Mouse (Mus musculus) kidney, adult 11 months (tissue): ENCODE results near the gene Kif2a.

ENCODE experiments used
- DNase-seq: peaks from one replicate; pipeline ENCODE4 v3.0.0; 2022

The Kif2a gene

GRCm38 (mm10) chr13:107021461-107022265 lies at the start of gene Kif2a:
Gene Kif2a (minus strand): TSS chr13:107022126.
- DNase-seq = peak; percentile 35

DNA sequence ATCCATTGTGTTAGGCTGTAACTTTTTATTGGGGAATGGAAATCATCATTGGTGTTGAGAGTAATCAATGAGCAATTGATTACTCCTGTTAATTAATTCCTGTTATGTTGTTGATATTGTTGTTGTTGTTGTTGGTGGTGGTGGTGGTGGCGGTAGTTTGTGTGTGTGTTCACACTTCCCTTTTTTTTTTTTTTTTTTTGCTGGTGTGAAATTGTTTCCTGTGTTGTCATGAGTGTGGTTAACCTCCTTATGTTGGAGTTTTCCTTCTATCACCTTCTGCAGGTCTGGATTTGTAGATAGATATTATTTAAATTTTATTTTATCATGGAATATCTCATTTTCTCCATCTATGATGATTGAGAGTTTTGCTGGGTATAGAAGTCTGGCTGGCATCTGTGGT lies 47.1 kb upstream of the Kif2a start:
- DNase-seq = no peak

GRCm38 (mm10) chr13:107065098-107065855 lies 43.4 kb upstream of the Kif2a start:
- DNase-seq = no peak

- DNase-seq = no peak
Observed at GRCm38 (mm10) chr13:107064263-107064662, 42.3 kb upstream of the Kif2a start.

DNA sequence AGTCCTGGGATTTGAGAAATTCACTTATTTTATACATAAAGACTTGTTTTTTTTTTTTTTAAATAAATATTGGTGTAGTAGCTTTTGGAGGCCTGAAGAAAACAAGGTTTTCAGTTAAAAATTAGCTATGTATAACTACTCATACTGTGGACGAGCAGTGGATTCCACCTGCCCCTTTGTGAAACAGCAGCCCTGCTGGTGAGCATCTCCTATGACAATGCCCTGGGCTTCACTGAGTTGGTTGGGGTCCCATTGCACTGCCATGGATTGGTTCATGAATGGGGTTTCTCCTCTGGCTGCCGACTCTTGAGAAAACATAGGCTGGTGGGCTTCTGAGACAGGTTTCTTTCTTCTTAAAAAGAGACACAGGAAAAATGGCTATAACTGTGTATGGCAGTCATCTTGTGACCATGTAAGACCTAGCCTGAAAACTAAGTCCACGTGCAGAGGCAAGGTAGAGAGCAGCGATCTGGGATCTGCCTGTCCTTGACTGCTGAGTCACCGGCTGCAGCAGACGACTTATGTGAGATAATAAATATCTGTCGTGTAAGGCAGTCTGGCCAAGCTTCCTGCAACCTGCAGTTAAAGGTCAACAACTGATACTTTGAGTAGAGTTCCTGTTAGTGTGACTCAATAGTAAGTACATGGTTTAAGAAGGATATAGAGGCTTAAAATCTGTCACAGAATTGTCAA lies 41.3 kb upstream of the Kif2a start:
- DNase-seq = no peak

- no peak for DNase-seq
Observed at GRCm38 (mm10) chr13:107060098-107060497, 38.2 kb upstream of the Kif2a start.

- DNase-seq = no peak
Observed at GRCm38 (mm10) chr13:107059460-107059859, 37.5 kb upstream of the Kif2a start.

DNA sequence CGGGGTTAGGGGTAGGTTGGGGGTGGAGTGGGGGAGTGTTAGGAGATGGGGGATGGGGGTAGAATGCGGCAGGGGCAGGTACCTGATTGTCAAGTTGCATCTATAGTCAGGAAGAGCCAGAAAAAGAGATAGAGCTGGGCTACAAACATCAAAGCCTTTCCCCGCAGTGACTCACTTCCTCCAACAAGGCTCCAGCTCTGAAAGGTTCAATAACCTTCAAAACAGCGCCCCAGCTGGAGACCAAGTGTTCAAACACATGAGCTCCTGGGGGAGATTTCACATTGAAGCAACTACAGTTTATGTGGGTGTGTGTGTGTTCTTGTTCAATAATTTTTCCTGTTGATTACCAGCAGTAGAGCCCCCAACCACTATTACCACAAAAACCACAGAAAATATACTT lies 34.4 kb upstream of the Kif2a start:
- DNase-seq = no peak

GRCm38 (mm10) chr13:107054496-107054895 lies 32.6 kb upstream of the Kif2a start:
- DNase-seq = no peak

GRCm38 (mm10) chr13:107051342-107051741 lies 29.4 kb upstream of the Kif2a start:
- no peak for DNase-seq

DNA sequence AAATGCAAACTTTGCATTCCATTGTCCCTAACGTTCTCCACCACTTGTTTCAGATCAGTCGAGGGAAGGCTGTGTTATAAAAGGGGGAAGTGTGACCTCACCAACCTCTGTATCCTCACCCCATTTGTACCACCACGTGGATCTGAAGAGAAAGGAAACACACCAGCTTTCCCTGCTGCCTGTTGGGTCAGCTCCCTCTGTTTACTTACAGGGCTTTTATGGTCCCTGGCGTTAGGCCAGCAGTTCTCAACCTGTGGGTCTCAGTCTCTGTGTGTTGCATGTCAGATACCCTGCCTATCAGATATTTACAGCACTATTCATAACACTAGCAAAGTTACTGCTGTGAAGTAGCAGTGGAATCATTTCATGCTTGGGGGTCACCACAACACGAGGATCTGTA lies 22.3 kb upstream of the Kif2a start:
- DNase-seq = no peak

GRCm38 (mm10) chr13:107042551-107042950 lies 20.6 kb upstream of the Kif2a start:
- DNase-seq = peak; percentile 2

DNA sequence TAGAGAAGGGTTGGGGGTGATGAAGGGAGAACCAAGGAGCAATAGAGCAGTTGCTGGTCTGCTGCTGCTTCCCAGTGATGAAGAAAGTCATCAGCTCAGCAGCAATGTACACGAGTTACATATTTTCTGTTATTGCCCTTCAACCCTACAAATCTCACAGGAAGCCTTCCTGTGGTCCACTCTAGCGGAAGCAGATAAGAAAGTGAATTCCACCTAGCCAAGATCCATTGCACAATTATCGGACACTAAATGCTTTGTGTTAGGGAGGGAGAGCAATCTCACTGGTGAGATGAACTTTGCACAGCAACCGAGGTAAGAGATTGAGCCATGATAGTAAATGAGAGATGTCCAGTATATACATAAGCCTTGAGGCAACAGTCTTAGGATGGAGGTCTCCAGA lies 17.6 kb upstream of the Kif2a start:
- DNase-seq = no peak

GRCm38 (mm10) chr13:107038346-107038745 lies 16.4 kb upstream of the Kif2a start:
- DNase-seq = no peak

GRCm38 (mm10) chr13:107035511-107036113 lies 13.7 kb upstream of the Kif2a start:
- no peak for DNase-seq

GRCm38 (mm10) chr13:107035078-107035477 lies 13.2 kb upstream of the Kif2a start:
- DNase-seq = no peak

GRCm38 (mm10) chr13:107034028-107034920 lies 12.3 kb upstream of the Kif2a start:
- DNase-seq = no peak

DNA sequence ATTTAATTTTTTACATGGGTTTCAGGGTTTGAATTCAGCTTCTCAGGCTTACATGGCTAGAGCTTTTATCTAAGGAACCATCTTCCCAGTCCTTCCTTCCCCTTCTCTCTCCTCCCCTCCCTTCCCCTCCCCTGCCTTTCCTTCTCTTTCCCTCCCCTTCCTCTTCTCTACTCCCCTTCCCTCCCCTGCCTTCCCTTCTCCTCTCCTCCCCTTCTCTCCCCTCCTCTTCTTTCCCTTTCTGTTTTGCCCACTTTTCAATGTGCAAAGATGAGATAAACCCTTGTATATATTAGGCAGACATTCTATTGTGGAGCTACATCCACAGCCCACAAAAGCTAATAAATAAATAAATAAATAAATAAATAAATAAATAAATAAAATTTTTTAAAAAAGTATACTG lies 9.3 kb upstream of the Kif2a start:
- no peak for DNase-seq

DNA sequence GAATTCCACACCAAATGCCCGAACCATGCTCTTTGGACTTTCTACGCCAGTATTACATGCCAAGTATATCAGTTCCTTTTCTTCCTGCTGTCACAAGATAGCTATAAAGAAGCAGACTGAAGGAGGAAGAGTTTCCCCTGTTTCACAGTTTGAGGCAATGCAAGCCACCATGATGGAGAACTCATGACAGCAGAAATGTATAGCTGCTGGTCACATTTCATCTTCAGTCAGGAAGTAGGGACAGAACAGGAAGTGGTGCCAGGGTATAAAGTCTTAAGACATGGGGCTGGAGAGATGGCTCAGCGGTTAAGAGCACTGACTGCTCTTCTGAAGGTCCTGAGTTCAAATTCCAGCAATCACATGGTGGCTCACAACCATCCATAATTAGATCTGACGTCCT lies 5.3 kb upstream of the Kif2a start:
- DNase-seq = no peak

- DNase-seq = no peak
Observed at GRCm38 (mm10) chr13:107025663-107026062, 3.7 kb upstream of the Kif2a start.

DNA sequence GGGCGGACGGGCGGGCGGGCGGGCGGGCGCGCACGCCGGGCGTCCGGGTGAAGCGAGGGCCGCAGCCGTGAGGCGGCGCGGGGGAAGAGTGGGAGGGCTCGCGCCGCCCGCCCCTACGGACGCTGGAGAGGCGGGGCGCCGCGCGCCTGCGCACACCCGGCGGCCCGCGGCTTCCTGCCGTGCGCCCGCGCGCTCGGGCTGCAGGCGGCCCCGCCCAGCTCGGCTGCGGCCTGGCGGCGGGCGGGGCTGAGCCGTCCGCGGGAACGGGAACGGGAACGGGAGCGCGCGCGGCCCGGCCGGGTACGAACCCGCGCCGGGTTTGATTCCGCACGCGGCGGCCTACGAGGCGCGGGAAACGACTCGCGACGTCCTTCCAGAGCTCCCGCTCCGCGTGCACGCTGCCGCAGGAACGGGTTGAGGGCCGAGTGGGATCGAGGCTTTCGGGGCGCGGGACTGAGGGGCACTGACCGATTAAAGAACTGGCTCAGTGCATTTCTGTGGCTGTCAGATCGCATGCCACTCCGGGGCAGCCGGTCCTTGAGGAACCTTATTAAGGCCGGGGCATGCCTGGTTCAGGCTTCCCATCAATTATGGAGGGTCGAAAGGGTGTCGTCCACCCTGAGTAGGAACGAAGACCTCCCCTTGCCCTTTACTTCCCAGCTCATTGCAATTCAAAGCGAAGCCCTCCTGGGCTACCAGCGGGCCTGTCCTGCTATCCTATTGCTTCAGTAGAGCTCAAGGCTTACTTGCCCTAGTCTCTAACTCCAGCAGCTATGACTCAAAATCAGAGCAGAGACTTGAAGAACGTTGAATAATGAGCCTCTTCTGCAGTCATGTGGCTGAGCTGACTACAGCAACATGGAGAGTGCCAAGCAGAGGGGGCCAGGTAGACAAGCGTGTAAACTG lies 593 bp upstream of the Kif2a start:
- peak; percentile 70 for DNase-seq
